Mouse (Mus musculus) hindbrain, postnatal 0 days (tissue): Measurements from ENCODE around the gene Pick1. TPM values are rescaled to one million over a fixed set of nuclear protein-coding genes. Genes with fewer than 3 reads are reported as not detected.

Experiments
- ATAC-seq: fragments of 200-750 bp; cut with Nextera tagmentation; 2 replicates; pipeline ENCODE4 v1.8.0; 2017; ENCODE audit warnings: mild to moderate bottlenecking, moderate TSS enrichment, moderate library complexity
- DNase-seq: peaks from one replicate; pipeline ENCODE4 v3.0.0-alpha.2; 2015; ENCODE audit warnings: low spot score
- H3K27ac ChIP-seq: fragments of 300-500 bp; sonication (generic); 2 replicates; pipeline ENCODE4 v1.5.1; 2014; ENCODE audit warnings: mild to moderate bottlenecking
- H3K27me3 ChIP-seq: fragments of 300-500 bp; sonication (generic); 2 replicates; pipeline ENCODE4 v1.6.1; 2014; ENCODE audit warnings: low read length, mixed read lengths; ENCODE audit not compliant: insufficient read depth
- H3K36me3 ChIP-seq: fragments of 300-500 bp; sonication (generic); 2 replicates; pipeline ENCODE4 v1.6.1; 2014; ENCODE audit warnings: low read length, mixed read lengths; ENCODE audit not compliant: insufficient read depth
- H3K4me1 ChIP-seq: fragments of 300-500 bp; sonication (generic); 2 replicates; pipeline ENCODE4 v1.6.1; 2014; ENCODE audit warnings: antibody characterized with exemption, low read length, mixed read lengths; ENCODE audit not compliant: insufficient read depth
- H3K4me2 ChIP-seq: fragments of 300-500 bp; sonication (generic); 2 replicates; pipeline ENCODE4 v1.6.1; 2014; ENCODE audit warnings: low read depth, mild to moderate bottlenecking, low read length, moderate library complexity, mixed read lengths
- H3K4me3 ChIP-seq: fragments of 300-500 bp; sonication (generic); 2 replicates; pipeline ENCODE4 v1.5.1; 2014; ENCODE audit warnings: low read length
- H3K9ac ChIP-seq: fragments of 300-500 bp; sonication (generic); replicated peaks from 2 replicates; pipeline ENCODE4 v1.6.1; 2014; ENCODE audit warnings: mild to moderate bottlenecking, low read length, moderate library complexity, mixed read lengths
- H3K9me3 ChIP-seq: fragments of 300-500 bp; sonication (generic); 2 replicates; pipeline ENCODE4 v1.6.1; 2016; ENCODE audit warnings: low read length, mixed read lengths
- CTCF ChIP-seq: IDR thresholded peaks from 2 replicates; pipeline ENCODE4 v1.5.1; 2016; ENCODE audit warnings: antibody characterized with exemption, control low read depth, low read depth
- WGBS: fragments of 180-500 bp; shearing (Covaris S2); extraction: QIAGEN DNeasy Blood & Tissue Kit; methylation state at CpG from one replicate; pipeline ENCODE4 v1.1.7; 2014; 5-methylcytosine and 5-hydroxymethylcytosine counted together
- polyA plus RNA-seq: library from polyadenylated mRNA; unstranded; fragments of >200 nt; fragmentation: Nextera tagmentation; extraction: Ambion mirVana; gene quantifications from 2 replicates; pipeline ENCODE4 v1.2.1, GENCODE M21; 2015
- total RNA-seq: library from RNA; depleted of rRNA; stranded (reverse); fragments of >200 nt; gene quantifications from 2 replicates; pipeline ENCODE4 v1.2.3, GENCODE M21; 2014

Pick1 gene
- total and polyA plus RNA-seq, 2 experiments from 2014 or later: 59.4 to 67.7 TPM

DNA sequence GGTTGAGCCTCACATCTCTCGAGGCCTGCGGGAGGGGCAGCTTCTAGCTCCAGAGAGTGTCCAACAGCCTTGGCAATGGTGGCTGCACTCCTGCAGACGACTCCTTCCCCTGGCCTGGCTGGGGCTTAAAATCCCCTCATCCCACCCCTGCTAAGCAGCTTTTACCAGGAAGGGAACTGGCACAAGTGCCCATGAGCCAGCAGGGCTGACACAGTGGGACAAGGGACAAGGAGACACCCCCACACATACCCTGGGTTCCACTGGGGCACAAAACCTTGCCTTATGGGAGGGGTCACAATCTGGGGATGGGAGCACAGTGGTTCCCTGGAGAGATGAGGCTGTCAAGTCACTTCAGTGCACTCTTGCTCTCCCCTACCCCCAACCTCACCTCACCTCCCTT is 25.7 kb downstream of the Pick1 start, which contains the start of gene Slc16a8:
Gene Slc16a8 (minus strand): TSS at position 101 of the 400 bp plus-strand sequence.
- Histone ChIP-seq H3K4me3 (no peak within 1 kb of the TSS), H3K9ac (no peak within 1 kb of the TSS), H3K27me3 (peaks cover 4% of the 10 kb centered on the region; the same call in 1 of the 2 replicates), H3K27ac (no peak within 1 kb of the TSS), H3K36me3 (no peaks in the 10 kb centered on the region), H3K9me3 (no peaks in the 10 kb centered on the region), H3K4me2 (no peak within 1 kb of the TSS), H3K4me1 (0 out of 2 replicates have a peak, but pooled peaks cover 7% of the 10 kb centered on the region)
- ATAC-seq: no peak
- no peak for DNase-seq
- 28% methylated on average over 3 of the region's 3 CpGs for WGBS
- TF ChIP-seq CTCF: no peak

- TF ChIP-seq CTCF: no peak
- Histone ChIP-seq H3K4me2 (no peak overlapping the region), H3K4me1 (peaks cover 12% of the 10 kb centered on the region; the same call in 1 of the 2 replicates), H3K9me3 (no peaks in the 10 kb centered on the region), H3K27ac (no peak overlapping the region), H3K9ac (no peak overlapping the region), H3K4me3 (no peak overlapping the region), H3K36me3 (no peaks in the 10 kb centered on the region), H3K27me3 (peaks cover 7% of the 10 kb centered on the region)
- DNase-seq (no peak), ATAC-seq (no peak)
- WGBS: 28% methylated on average over 17 of the region's 17 CpGs
Observed at GRCm38 (mm10) chr15:79258521-79258920, 29.5 kb downstream of the Pick1 start.

DNA sequence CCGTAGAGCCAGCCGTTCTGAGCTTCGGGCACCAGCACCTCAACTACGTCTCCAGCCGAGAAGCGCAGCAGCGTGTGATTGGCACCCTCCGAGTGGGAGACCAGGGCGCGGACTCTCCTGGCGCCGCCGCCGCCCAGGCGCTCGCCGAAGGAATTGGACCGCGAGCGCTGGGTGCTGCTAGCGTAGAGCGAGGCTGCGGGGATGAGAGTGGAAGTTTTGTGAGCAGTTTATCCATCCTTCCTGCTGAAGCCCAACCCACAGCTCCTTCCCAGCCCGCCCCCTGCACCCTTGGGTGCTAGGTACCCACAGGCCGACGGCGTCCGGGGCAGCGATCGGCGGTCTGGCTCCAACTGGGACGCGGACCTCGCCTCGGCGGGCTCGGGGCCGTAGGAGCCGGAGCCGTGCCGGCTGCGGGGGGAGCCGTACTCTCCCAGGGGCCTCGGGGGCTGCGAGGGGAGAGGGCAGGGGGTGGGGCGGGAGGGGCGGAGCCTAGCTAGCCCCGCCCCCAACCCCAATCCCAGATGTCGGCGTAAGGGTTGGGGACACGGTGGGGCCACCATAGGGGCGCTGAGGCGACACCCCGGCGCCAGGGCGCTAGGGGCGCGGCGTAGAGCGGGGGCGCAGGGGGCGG is 32.2 kb downstream of the Pick1 start:
- Histone ChIP-seq H3K4me1 (peaks cover 12% of the 10 kb centered on the region; the same call in 1 of the 2 replicates), H3K4me3 (peak overlapping the region; percentile 57), H3K9ac (peak overlapping the region; percentile 77), H3K27me3 (peaks cover 7% of the 10 kb centered on the region), H3K4me2 (peak overlapping the region; percentile 98), H3K36me3 (no peaks in the 10 kb centered on the region), H3K9me3 (no peaks in the 10 kb centered on the region), H3K27ac (no peak overlapping the region; the same call in 1 of the 2 replicates)
- ATAC-seq (peak; percentile 80), DNase-seq (peak; percentile 50)
- WGBS: under 1% methylated on average over 54 of the region's 62 CpGs
- no peak for TF ChIP-seq CTCF

DNA sequence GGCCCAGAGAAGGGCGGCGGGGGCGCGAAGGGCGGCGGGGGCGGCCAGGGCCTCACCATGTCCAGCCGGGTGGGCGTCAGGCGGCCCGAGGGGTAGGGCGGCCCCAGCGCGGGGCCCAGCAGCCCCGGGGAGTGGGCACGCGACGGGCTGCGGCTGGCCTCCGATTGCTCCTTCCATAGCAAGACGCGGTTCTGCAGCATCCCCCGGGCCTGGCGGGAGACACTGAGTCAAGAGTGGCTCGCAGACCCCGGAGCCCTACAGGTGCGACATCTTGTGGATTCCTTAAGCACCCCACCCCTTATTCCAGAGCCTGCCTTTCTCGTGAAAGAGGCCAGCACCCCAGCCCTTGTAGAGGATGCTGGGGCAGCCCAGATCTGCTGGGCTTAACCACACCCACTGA is 32.8 kb downstream of the Pick1 start:
- H3K27me3 ChIP-seq: peaks cover 7% of the 10 kb centered on the region
- H3K9me3 ChIP-seq: no peaks in the 10 kb centered on the region
- H3K4me1 ChIP-seq: peaks cover 12% of the 10 kb centered on the region; the same call in 1 of the 2 replicates
- WGBS: under 1% methylated on average over 20 of the region's 28 CpGs
- DNase-seq (peak; percentile 48), ATAC-seq (peak; percentile 50)
- H3K36me3 ChIP-seq: no peaks in the 10 kb centered on the region
- no peak overlapping the region for H3K27ac ChIP-seq
- peak overlapping the region; percentile 57 for H3K4me3 ChIP-seq
- H3K9ac ChIP-seq: peak overlapping the region; percentile 77
- peak; percentile 34 for TF ChIP-seq CTCF
- H3K4me2 ChIP-seq: peak overlapping the region; percentile 98

GRCm38 (mm10) chr15:79262375-79262774 is 33.4 kb downstream of the Pick1 start:
- TF ChIP-seq CTCF: peak; percentile 58
- peak overlapping the region; percentile 98; the same call in 1 of the 2 replicates for H3K4me2 ChIP-seq

GRCm38 (mm10) chr15:79262786-79263309 is 33.9 kb downstream of the Pick1 start:
- no peak for TF ChIP-seq CTCF
- peaks cover 12% of the 10 kb centered on the region; the same call in 1 of the 2 replicates for H3K4me1 ChIP-seq
- peak overlapping the region; percentile 98; the same call in 1 of the 2 replicates for H3K4me2 ChIP-seq
- peaks cover 7% of the 10 kb centered on the region for H3K27me3 ChIP-seq
- DNase-seq: no peak
- H3K9ac ChIP-seq: no peak overlapping the region
- no peaks in the 10 kb centered on the region for H3K9me3 ChIP-seq
- H3K36me3 ChIP-seq: no peaks in the 10 kb centered on the region
- H3K4me3 ChIP-seq: no peak overlapping the region
- WGBS: 91% methylated on average over 3 of the region's 3 CpGs
- no peak overlapping the region for H3K27ac ChIP-seq
- no peak for ATAC-seq

More at GRCm38 (mm10) chr15:79262375-79262774, 33.4 kb downstream of the Pick1 start:
- ATAC-seq (no peak), DNase-seq (peak; percentile 67)
- Histone ChIP-seq H3K4me1 (peaks cover 12% of the 10 kb centered on the region; the same call in 1 of the 2 replicates), H3K9me3 (no peaks in the 10 kb centered on the region), H3K4me3 (no peak overlapping the region), H3K36me3 (no peaks in the 10 kb centered on the region), H3K27me3 (peaks cover 7% of the 10 kb centered on the region), H3K27ac (no peak overlapping the region), H3K9ac (no peak overlapping the region)
- WGBS: 22% methylated on average over 13 of the region's 13 CpGs
